Mouse (Mus musculus) megakaryocyte-erythroid progenitor cell, adult 5 weeks (primary cell): ENCODE data around the gene Cep112. TPM values are rescaled to one million over a fixed set of nuclear protein-coding genes. Genes with fewer than 3 reads are reported as not detected.

Experiments used
- polyA plus RNA-seq: library from polyadenylated mRNA; stranded (reverse); fragments of >175 nt; gene quantifications from 2 replicates; pipeline ENCODE4 v1.2.3, GENCODE M21; 2012

Gene Cep112
- 0.05 and 0.17 TPM in 2 replicates for polyA plus RNA-seq

GRCm38 (mm10) chr11:108424889-108425591 lies at the start of gene Cep112:
Gene Cep112, plus strand, starts transcription at chr11:108425192.

Other genes starting within 250 kb of the Cep112 start
- gene Apoh, start 81.8 kb upstream of the Cep112 start, polyA plus RNA-seq, result not detected in 2 replicates
- 2.2 and 3.5 TPM in 2 replicates for gene Prkca, start 81.3 kb upstream of the Cep112 start, polyA plus RNA-seq